Mouse (Mus musculus) testis, adult 2 months (tissue): ENCODE results near the gene Mad2l1bp.

Source experiments
- CTCF ChIP-seq: fragments of 200-500 bp; IDR thresholded peaks from 2 replicates; pipeline ENCODE4 v1.5.1; 2012; ENCODE audit warnings: low read depth, mild to moderate bottlenecking, inconsistent platforms, low read length, moderate library complexity; ENCODE audit not compliant: control insufficient read depth, insufficient read depth, insufficient replicate concordance
- POLR2A ChIP-seq: fragments of 200-500 bp; IDR thresholded peaks from 2 replicates; pipeline ENCODE4 v1.6.1; 2012; ENCODE audit warnings: low read depth, mild to moderate bottlenecking, inconsistent platforms, low read length, moderate library complexity; ENCODE audit not compliant: control insufficient read depth

DNA sequence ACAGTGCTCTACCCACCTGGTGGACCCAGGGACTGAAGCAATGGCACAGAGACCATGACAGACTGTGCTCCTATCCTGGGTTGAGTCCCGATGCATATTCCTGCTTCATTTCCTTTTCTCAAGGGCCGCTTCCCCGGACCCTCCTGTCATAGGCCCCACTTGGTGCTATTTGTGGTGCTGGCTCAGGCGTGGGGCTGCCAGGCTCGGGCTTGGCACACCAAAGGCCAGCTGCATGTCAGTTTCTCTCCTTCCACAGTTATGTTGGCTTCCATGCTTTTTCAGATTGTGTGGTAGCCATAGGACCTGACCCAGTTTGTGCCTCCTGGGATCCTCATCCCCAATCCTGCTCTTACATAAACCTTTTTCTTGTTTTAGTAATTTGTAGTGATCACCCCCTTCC lies 15.4 kb upstream of the Mad2l1bp start:
- TF ChIP-seq POLR2A, result no peak
- TF ChIP-seq CTCF, result no peak
